Mouse (Mus musculus): ENCODE data around the gene Hoxb6. TPM values are rescaled to one million over a fixed set of nuclear protein-coding genes. Genes with fewer than 3 reads are reported as not detected.

Hoxb6 gene
- polyA plus RNA-seq, 1 experiment from 2014 or later = 5.7 TPM

DNA sequence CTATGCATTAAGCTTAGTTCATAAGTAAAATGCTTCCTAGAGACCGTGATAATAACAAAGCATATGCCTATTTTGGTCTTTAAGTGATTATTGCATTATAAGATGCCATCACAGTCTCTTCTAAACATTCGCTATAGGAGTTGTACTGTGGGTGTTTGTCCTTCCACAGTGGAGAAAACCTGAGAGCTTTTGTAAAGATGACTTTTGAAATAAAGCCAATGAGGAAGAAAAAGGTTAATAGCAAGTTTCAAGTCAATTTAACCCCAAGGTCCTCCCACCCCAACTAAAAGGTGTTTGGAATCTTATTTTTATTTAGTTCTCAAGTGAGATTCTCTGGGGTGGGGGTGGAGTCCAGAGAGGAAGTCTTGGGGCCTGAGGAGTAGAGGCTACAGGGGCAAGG, 20.9 kb downstream of the Hoxb6 start:
- Histone ChIP-seq H3K27ac (ENCODE audit: low read depth, low read length) (no peak overlapping the region), H3K4me2 (replicated peaks; ENCODE audit: low read depth) (peak overlapping the region; percentile 63), H3K4me3 (ENCODE audit: low read depth, low read length) (no peak overlapping the region), H3K27me3 (replicated peaks; ENCODE audit: control insufficient read depth, insufficient read depth, low read length) (peaks cover 60% of the 10 kb centered on the region; the same call in 1 of the 2 replicates), H3K36me3 (ENCODE audit: control insufficient read depth, insufficient read depth) (no peaks in the 10 kb centered on the region), H3K9ac (ENCODE audit: low read depth, low read length) (no peak overlapping the region), H3K4me1 (replicated peaks; ENCODE audit: control insufficient read depth, insufficient read depth, low read length) (no peaks in the 10 kb centered on the region), H3K9me3 (ENCODE audit: control insufficient read depth) (no peaks in the 10 kb centered on the region)
- 47% methylated on average over 2 of the region's 2 CpGs for WGBS
- no peak for TF ChIP-seq CTCF (IDR thresholded peaks at IDR 0.05; ENCODE audit: low read depth)
- no peak for ATAC-seq

DNA sequence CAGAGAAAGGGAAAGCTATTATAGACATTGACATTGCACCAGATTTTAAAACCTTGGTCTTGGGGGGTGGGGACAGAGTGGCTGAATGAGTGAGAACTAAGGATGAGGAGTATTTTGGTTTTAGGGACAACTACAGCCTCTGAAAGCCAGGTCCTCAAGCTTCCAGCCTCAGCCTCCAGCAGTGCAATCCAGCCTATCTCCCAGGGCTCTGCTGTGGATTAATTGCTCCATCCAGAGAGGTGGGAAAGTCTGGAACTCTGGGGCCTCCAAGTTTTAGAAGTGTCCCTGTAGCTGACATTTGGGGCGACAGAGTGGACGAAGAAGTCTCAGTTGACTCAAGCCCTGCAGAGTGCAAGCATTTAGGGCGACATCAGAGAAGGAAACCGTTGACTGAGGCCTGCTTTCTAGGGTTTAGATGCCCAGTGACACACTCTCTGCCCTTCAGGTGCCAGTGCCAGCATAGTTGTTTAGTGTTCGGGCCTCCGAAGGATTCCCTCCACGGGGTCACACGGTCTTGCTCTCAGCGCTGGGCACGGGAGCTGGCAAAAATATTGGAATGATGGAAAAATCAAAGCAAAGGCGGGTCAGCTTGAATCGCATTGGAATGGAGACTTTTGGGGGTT, 21.6 kb downstream of the Hoxb6 start:
- Histone ChIP-seq H3K4me1 (replicated peaks; ENCODE audit: control insufficient read depth, insufficient read depth, low read length) (no peaks in the 10 kb centered on the region), H3K4me2 (replicated peaks; ENCODE audit: low read depth) (peak overlapping the region; percentile 83), H3K9ac (ENCODE audit: low read depth, low read length) (peak overlapping the region; percentile 60; the same call in 1 of the 2 replicates), H3K9me3 (ENCODE audit: control insufficient read depth) (no peaks in the 10 kb centered on the region), H3K36me3 (ENCODE audit: control insufficient read depth, insufficient read depth) (no peaks in the 10 kb centered on the region), H3K4me3 (ENCODE audit: low read depth, low read length) (peak overlapping the region; percentile 5; the same call in 1 of the 2 replicates), H3K27ac (ENCODE audit: low read depth, low read length) (peak overlapping the region; percentile 54), H3K27me3 (replicated peaks; ENCODE audit: control insufficient read depth, insufficient read depth, low read length) (peaks cover 65% of the 10 kb centered on the region; the same call in 1 of the 2 replicates)
- TF ChIP-seq CTCF (IDR thresholded peaks at IDR 0.05; ENCODE audit: low read depth) = no peak
- WGBS = 36% methylated on average over 12 of the region's 12 CpGs
- no peak for ATAC-seq

DNA sequence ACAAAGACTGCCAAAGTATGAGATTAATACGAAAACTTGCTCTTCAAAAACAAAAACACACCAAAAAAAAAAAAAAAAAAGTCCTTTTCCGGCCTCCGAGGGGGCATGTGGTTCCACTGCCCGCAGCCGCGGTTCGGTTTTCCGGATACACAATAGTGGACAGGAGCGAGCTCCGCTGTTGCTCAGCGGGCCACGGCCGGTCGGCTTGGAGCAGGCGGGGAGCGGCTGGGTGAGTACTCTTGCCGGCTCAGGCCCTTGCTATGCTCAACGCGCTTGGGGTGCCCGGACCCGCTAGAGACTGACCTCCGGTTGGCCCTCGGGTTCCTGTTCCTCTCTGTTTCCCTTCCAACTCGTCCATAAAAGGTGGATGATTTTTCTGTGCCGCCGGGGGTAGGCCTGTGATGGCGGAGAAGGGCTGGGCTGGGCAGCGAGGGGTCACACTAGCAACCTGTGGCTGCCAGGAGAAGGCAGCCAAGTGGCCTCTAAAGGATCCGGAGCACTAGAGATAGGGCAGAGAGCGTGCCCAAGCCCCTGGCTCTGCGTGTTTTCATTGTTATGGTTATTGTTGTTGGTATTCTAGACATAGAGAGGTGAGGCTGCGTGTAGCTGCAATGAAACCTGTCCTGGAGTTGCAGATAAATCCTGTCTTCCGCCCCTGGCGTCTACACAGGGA, 22.5 kb downstream of the Hoxb6 start:
- H3K4me3 ChIP-seq (ENCODE audit: low read depth, low read length) = peak overlapping the region; percentile 45
- 22% methylated on average over 34 of the region's 34 CpGs for WGBS
- H3K9me3 ChIP-seq (ENCODE audit: control insufficient read depth) = no peaks in the 10 kb centered on the region
- no peak for TF ChIP-seq CTCF (IDR thresholded peaks at IDR 0.05; ENCODE audit: low read depth)
- H3K4me1 ChIP-seq (replicated peaks; ENCODE audit: control insufficient read depth, insufficient read depth, low read length) = no peaks in the 10 kb centered on the region
- no peaks in the 10 kb centered on the region for H3K36me3 ChIP-seq (ENCODE audit: control insufficient read depth, insufficient read depth)
- H3K9ac ChIP-seq (ENCODE audit: low read depth, low read length) = peak overlapping the region; percentile 60
- peak overlapping the region; percentile 83 for H3K4me2 ChIP-seq (replicated peaks; ENCODE audit: low read depth)
- peak overlapping the region; percentile 77 for H3K27ac ChIP-seq (ENCODE audit: low read depth, low read length)
- ATAC-seq = no peak
- H3K27me3 ChIP-seq (replicated peaks; ENCODE audit: control insufficient read depth, insufficient read depth, low read length) = peaks cover 59% of the 10 kb centered on the region; the same call in 1 of the 2 replicates

DNA sequence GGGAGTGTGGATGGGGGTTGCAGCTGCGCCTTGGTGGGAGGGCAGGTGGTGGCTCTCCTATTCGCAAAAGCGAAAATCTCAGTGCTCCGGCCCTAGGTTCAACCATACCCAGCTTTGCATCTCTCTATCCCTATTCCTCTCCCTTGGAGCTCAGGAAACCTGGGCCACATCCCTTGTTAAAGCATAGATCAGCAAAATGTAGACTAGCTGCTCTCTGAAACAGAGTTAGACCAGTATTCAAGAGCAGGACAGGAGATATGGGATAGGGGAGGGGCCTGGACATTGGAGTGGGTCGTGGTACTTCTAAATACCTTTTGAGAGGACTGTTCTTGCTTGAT, 23.0 kb downstream of the Hoxb6 start:
- Histone ChIP-seq H3K27ac (ENCODE audit: low read depth, low read length) (peak overlapping the region; percentile 77), H3K27me3 (replicated peaks; ENCODE audit: control insufficient read depth, insufficient read depth, low read length) (peaks cover 55% of the 10 kb centered on the region; the same call in 1 of the 2 replicates), H3K4me3 (ENCODE audit: low read depth, low read length) (peak overlapping the region; percentile 45), H3K9ac (ENCODE audit: low read depth, low read length) (peak overlapping the region; percentile 60; the same call in 1 of the 2 replicates), H3K9me3 (ENCODE audit: control insufficient read depth) (no peaks in the 10 kb centered on the region), H3K4me2 (replicated peaks; ENCODE audit: low read depth) (peak overlapping the region; percentile 83), H3K36me3 (ENCODE audit: control insufficient read depth, insufficient read depth) (no peaks in the 10 kb centered on the region), H3K4me1 (replicated peaks; ENCODE audit: control insufficient read depth, insufficient read depth, low read length) (no peaks in the 10 kb centered on the region)
- no peak for TF ChIP-seq CTCF (IDR thresholded peaks at IDR 0.05; ENCODE audit: low read depth)
- 34% methylated on average over 5 of the region's 5 CpGs for WGBS
- no peak for ATAC-seq

DNA sequence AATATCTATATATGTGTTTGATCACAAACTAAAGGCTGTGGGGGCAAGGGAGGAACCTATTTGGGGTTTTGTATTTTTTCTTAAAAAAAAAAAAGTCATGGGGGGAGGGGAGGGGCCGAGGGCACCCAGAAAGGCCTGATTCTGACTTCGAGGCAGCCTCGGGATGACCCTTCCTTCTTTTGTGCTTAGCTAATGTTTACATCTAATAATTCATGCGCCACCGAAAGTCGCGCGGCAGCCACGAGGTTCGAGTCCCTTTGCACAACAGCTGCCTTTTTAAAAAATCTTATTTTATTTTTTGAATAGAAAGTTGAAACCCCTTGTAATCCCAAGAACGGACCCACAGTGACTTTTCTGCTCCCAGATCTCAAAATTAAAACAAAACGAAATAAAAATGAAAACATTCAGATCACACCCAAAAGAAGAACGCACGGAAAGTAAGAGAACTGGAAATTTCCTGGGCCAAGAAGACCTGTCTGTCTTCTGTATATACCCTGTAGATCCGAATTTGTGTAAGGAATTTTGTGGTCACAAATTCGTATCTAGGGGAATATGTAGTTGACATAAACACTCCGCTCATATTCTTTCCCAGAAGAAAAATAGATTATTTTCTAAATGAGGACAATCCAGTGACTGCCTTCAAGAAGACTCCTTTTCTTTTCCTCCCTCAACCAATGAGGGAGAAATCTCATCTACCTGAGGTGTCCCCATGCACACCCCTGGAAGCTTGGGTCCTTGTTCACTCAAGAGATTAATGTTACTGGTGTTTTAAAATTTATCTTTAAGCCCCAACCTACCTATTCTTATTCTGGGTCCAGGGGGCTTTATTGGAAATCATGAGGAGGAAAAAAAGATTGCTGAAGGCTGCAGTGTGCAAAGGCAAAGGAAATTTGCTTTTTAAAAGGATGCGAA, 24.7 kb downstream of the Hoxb6 start:
- H3K27ac ChIP-seq (ENCODE audit: low read depth, low read length) = no peak overlapping the region
- H3K4me3 ChIP-seq (ENCODE audit: low read depth, low read length) = peak overlapping the region; percentile 59; the same call in 1 of the 2 replicates
- WGBS = 18% methylated on average over 18 of the region's 18 CpGs

More for the DNA sequence above, 24.7 kb downstream of the Hoxb6 start:
- Histone ChIP-seq H3K4me2 (replicated peaks; ENCODE audit: low read depth) (peak overlapping the region; percentile 83), H3K9ac (ENCODE audit: low read depth, low read length) (peak overlapping the region; percentile 27; the same call in 1 of the 2 replicates), H3K9me3 (ENCODE audit: control insufficient read depth) (no peaks in the 10 kb centered on the region), H3K27me3 (replicated peaks; ENCODE audit: control insufficient read depth, insufficient read depth, low read length) (peaks cover 50% of the 10 kb centered on the region; the same call in 1 of the 2 replicates), H3K4me1 (replicated peaks; ENCODE audit: control insufficient read depth, insufficient read depth, low read length) (no peaks in the 10 kb centered on the region), H3K36me3 (ENCODE audit: control insufficient read depth, insufficient read depth) (no peaks in the 10 kb centered on the region)
- TF ChIP-seq CTCF (IDR thresholded peaks at IDR 0.05; ENCODE audit: low read depth) = no peak
- no peak for ATAC-seq

Data from intestine, postnatal 0 days (tissue).